ENCODE assay signal across 31 mouse cellular contexts in genomic region chr5:53561160-53561559, GRCm38 (mm10).
"Had no signal": no experiment of that assay in that cellular context is flagged by ENCODE, and none has a peak within 500 bp of the region (broad histone marks: within the 10 kb centered on the region; RNA-seq: fewer than 3 reads in every experiment).

No protein-coding gene starts in this region.

- ATAC-seq: liver, embryonic 12.5 days; liver, postnatal 0 days; lung, postnatal 0 days; midbrain, embryonic 13.5 days; midbrain, embryonic 15.5 days; midbrain, embryonic 16.5 days had no signal

- H3K9me3 ChIP-seq: limb, embryonic 10.5 days; limb, embryonic 12.5 days; limb, embryonic 13.5 days; limb, embryonic 15.5 days; liver, embryonic 12.5 days; liver, embryonic 13.5 days; liver, embryonic 15.5 days; lung, embryonic 15.5 days; midbrain, embryonic 10.5 days; midbrain, embryonic 12.5 days; midbrain, embryonic 13.5 days; midbrain, embryonic 15.5 days; neural tube, embryonic 12.5 days had no signal

- DNase-seq: left cerebral cortex, postnatal 4 days; liver; liver, embryonic 13.5 days; liver, postnatal 0 days; lung, adult 18-20 months; lung, adult 2 months; lung, embryonic 14.5 days; lung, postnatal 10 days; lung, postnatal 14 days; lung, postnatal 36 days; lung, postnatal 4 days; midbrain, embryonic 14.5 days had no signal

- H3K36me3 ChIP-seq: limb, embryonic 10.5 days; limb, embryonic 12.5 days; limb, embryonic 13.5 days; limb, embryonic 15.5 days; liver, embryonic 12.5 days; liver, embryonic 13.5 days; liver, embryonic 15.5 days; lung, embryonic 15.5 days; midbrain, embryonic 10.5 days; midbrain, embryonic 12.5 days; midbrain, embryonic 13.5 days; midbrain, embryonic 15.5 days; neural tube, embryonic 12.5 days had no signal

- H3K27ac ChIP-seq: limb, embryonic 10.5 days; limb, embryonic 12.5 days; limb, embryonic 13.5 days; limb, embryonic 15.5 days; liver, embryonic 12.5 days; liver, embryonic 13.5 days; liver, embryonic 14.5 days; liver, embryonic 15.5 days; lung, embryonic 15.5 days; macrophage; midbrain, embryonic 10.5 days; midbrain, embryonic 12.5 days; midbrain, embryonic 13.5 days; midbrain, embryonic 15.5 days; neural tube, embryonic 12.5 days had no signal

- H3K4me1 ChIP-seq: liver, embryonic 12.5 days; liver, embryonic 13.5 days; liver, embryonic 15.5 days; midbrain, embryonic 10.5 days; midbrain, embryonic 12.5 days; midbrain, embryonic 13.5 days; midbrain, embryonic 15.5 days; neural tube, embryonic 12.5 days had no signal

- H3K4me2 ChIP-seq: limb, embryonic 12.5 days; limb, embryonic 13.5 days; limb, embryonic 15.5 days; liver, embryonic 11.5 days; liver, embryonic 12.5 days; liver, embryonic 13.5 days; liver, embryonic 15.5 days; lung, embryonic 14.5 days; lung, embryonic 15.5 days; midbrain, embryonic 11.5 days; midbrain, embryonic 12.5 days; midbrain, embryonic 13.5 days; midbrain, embryonic 15.5 days; neural tube, embryonic 12.5 days had no signal

- H3K9ac ChIP-seq: limb, embryonic 12.5 days; limb, embryonic 13.5 days; limb, embryonic 15.5 days; liver, embryonic 12.5 days; liver, embryonic 13.5 days; liver, embryonic 14.5 days; liver, embryonic 15.5 days; liver, postnatal 0 days; lung, embryonic 14.5 days; lung, embryonic 15.5 days; midbrain, embryonic 12.5 days; midbrain, embryonic 13.5 days; midbrain, embryonic 15.5 days; neural tube, embryonic 12.5 days had no signal

- H3K27me3 ChIP-seq: limb, embryonic 13.5 days; limb, embryonic 15.5 days; liver, embryonic 12.5 days; liver, embryonic 13.5 days; liver, embryonic 15.5 days; lung, embryonic 15.5 days; megakaryocyte, embryonic 14.5 days; midbrain, embryonic 12.5 days; midbrain, embryonic 13.5 days; midbrain, embryonic 15.5 days; neural tube, embryonic 12.5 days had no signal

- H3K4me3 ChIP-seq: limb, embryonic 10.5 days; limb, embryonic 12.5 days; limb, embryonic 13.5 days; limb, embryonic 15.5 days; liver, embryonic 12.5 days; liver, embryonic 13.5 days; liver, embryonic 15.5 days; lung, embryonic 15.5 days; megakaryocyte, embryonic 14.5 days; midbrain, embryonic 10.5 days; midbrain, embryonic 12.5 days; midbrain, embryonic 13.5 days; midbrain, embryonic 15.5 days; neural tube, embryonic 12.5 days had no signal
